Mouse (Mus musculus) lung, embryonic 16.5 days (tissue): ENCODE results near the gene Lrrc7. TPM values are rescaled to one million over a fixed set of nuclear protein-coding genes. Genes with fewer than 3 reads are reported as not detected.

ENCODE experiments used
- ATAC-seq: fragments of 200-750 bp; cut with Nextera tagmentation; 2 replicates; pipeline ENCODE4 v1.8.0; 2017; ENCODE audit warnings: low read depth, mild to moderate bottlenecking, moderate library complexity
- H3K27ac ChIP-seq: fragments of 300-500 bp; sonication (generic); 2 replicates; pipeline ENCODE4 v1.5.1; 2014; ENCODE audit warnings: mild to moderate bottlenecking, control low read depth, low read length
- H3K27me3 ChIP-seq: fragments of 300-500 bp; sonication (generic); 2 replicates; pipeline ENCODE4 v1.6.1; 2014; ENCODE audit warnings: low read depth, low read length, mixed read lengths; ENCODE audit not compliant: control insufficient read depth, insufficient read depth
- H3K36me3 ChIP-seq: fragments of 300-500 bp; sonication (generic); 2 replicates; pipeline ENCODE4 v1.6.1; 2014; ENCODE audit warnings: low read length; ENCODE audit not compliant: control insufficient read depth, insufficient read depth
- H3K4me1 ChIP-seq: fragments of 300-500 bp; sonication (generic); replicated peaks from 2 replicates; pipeline ENCODE4 v1.6.1; 2014; ENCODE audit warnings: low read length, mixed read lengths; ENCODE audit not compliant: control insufficient read depth, insufficient read depth
- H3K4me2 ChIP-seq: fragments of 300-500 bp; sonication (generic); 2 replicates; pipeline ENCODE4 v1.6.1; 2014; ENCODE audit warnings: low read depth, low read length, control low read depth
- H3K4me3 ChIP-seq: fragments of 300-500 bp; sonication (generic); 2 replicates; pipeline ENCODE4 v1.5.1; 2014; ENCODE audit warnings: mild to moderate bottlenecking, low read length, control low read depth
- H3K9ac ChIP-seq: fragments of 300-500 bp; sonication (generic); 2 replicates; pipeline ENCODE4 v1.6.1; 2014; ENCODE audit warnings: low read length, control low read depth
- H3K9me3 ChIP-seq: fragments of 300-500 bp; sonication (generic); 2 replicates; pipeline ENCODE4 v1.6.1; 2016; ENCODE audit warnings: low read length; ENCODE audit not compliant: control insufficient read depth
- WGBS: fragments of 180-500 bp; shearing (Covaris S2); extraction: QIAGEN DNeasy Blood & Tissue Kit; methylation state at CpG from one replicate; pipeline ENCODE4 v1.1.7; 2014; 5-methylcytosine and 5-hydroxymethylcytosine counted together
- polyA plus RNA-seq: library from polyadenylated mRNA; unstranded; fragments of >200 nt; fragmentation: Nextera tagmentation; extraction: Ambion mirVana; gene quantifications from 2 replicates; pipeline ENCODE4 v1.2.1, GENCODE M21; 2015

Lrrc7 gene
- polyA plus RNA-seq: 0.09 and 0.20 TPM in 2 replicates

GRCm38 (mm10) chr3:158561987-158562360 is at the start of gene Lrrc7:
TSS of gene Lrrc7 (minus strand) at chr3:158562221.
- peak within 1 kb of the TSS; percentile 49 for H3K9ac ChIP-seq
- H3K36me3 ChIP-seq: no peaks in the 10 kb centered on the region
- H3K9me3 ChIP-seq: no peaks in the 10 kb centered on the region
- no peak within 1 kb of the TSS for H3K27ac ChIP-seq
- peaks cover 6% of the 10 kb centered on the region for H3K4me1 ChIP-seq
- peaks cover 38% of the 10 kb centered on the region for H3K27me3 ChIP-seq
- peak within 1 kb of the TSS; percentile 99 for H3K4me2 ChIP-seq
- ATAC-seq: peak; percentile 89
- WGBS: under 1% methylated on average over 28 of the region's 28 CpGs
- H3K4me3 ChIP-seq: peak within 1 kb of the TSS; percentile 57

GRCm38 (mm10) chr3:158607065-158607464 is 45.0 kb upstream of the Lrrc7 start:
- 41% methylated on average over 1 of the region's 1 CpGs for WGBS
- Histone ChIP-seq H3K27me3 (no peaks in the 10 kb centered on the region), H3K4me2 (no peak overlapping the region), H3K9me3 (no peaks in the 10 kb centered on the region), H3K4me3 (no peak overlapping the region), H3K36me3 (no peaks in the 10 kb centered on the region), H3K9ac (no peak overlapping the region), H3K4me1 (no peaks in the 10 kb centered on the region), H3K27ac (no peak overlapping the region)
- no peak for ATAC-seq

GRCm38 (mm10) chr3:158605274-158605673 is 43.3 kb upstream of the Lrrc7 start:
- Histone ChIP-seq H3K4me3 (no peak overlapping the region), H3K9me3 (no peaks in the 10 kb centered on the region), H3K9ac (no peak overlapping the region), H3K27ac (no peak overlapping the region), H3K27me3 (no peaks in the 10 kb centered on the region), H3K36me3 (no peaks in the 10 kb centered on the region), H3K4me2 (no peak overlapping the region), H3K4me1 (no peaks in the 10 kb centered on the region)
- no peak for ATAC-seq

GRCm38 (mm10) chr3:158561256-158561986 is 600 bp downstream of the Lrrc7 start:
- WGBS: 0% methylated on average over 31 of the region's 55 CpGs
- H3K27me3 ChIP-seq: peaks cover 38% of the 10 kb centered on the region
- no peaks in the 10 kb centered on the region for H3K9me3 ChIP-seq
- peak overlapping the region; percentile 99 for H3K4me2 ChIP-seq
- peak overlapping the region; percentile 57 for H3K4me3 ChIP-seq
- H3K36me3 ChIP-seq: no peaks in the 10 kb centered on the region
- ATAC-seq: peak; percentile 74
- peaks cover 6% of the 10 kb centered on the region for H3K4me1 ChIP-seq
- H3K9ac ChIP-seq: peak overlapping the region; percentile 49
- no peak overlapping the region for H3K27ac ChIP-seq

- ATAC-seq: peak; percentile 25
- H3K27me3 ChIP-seq: peaks cover 38% of the 10 kb centered on the region
- H3K4me2 ChIP-seq: peak overlapping the region; percentile 99
- peaks cover 6% of the 10 kb centered on the region for H3K4me1 ChIP-seq
- WGBS: 0% methylated on average over 16 of the region's 16 CpGs
- H3K4me3 ChIP-seq: peak overlapping the region; percentile 57
- H3K27ac ChIP-seq: no peak overlapping the region
- no peaks in the 10 kb centered on the region for H3K36me3 ChIP-seq
- H3K9ac ChIP-seq: peak overlapping the region; percentile 49
- H3K9me3 ChIP-seq: no peaks in the 10 kb centered on the region
Observed at GRCm38 (mm10) chr3:158560891-158561255, 1.1 kb downstream of the Lrrc7 start.

- Histone ChIP-seq H3K4me3 (peak overlapping the region; percentile 9; the same call in 1 of the 2 replicates), H3K27me3 (peaks cover 38% of the 10 kb centered on the region), H3K9me3 (no peaks in the 10 kb centered on the region), H3K9ac (no peak overlapping the region), H3K27ac (no peak overlapping the region), H3K4me2 (peak overlapping the region; percentile 40), H3K36me3 (no peaks in the 10 kb centered on the region), H3K4me1 (peaks cover 6% of the 10 kb centered on the region)
- WGBS: 3% methylated on average over 18 of the region's 18 CpGs
- ATAC-seq: no peak
Observed at GRCm38 (mm10) chr3:158559691-158560650, 2.0 kb downstream of the Lrrc7 start.

- peak overlapping the region; percentile 40 for H3K4me2 ChIP-seq
- peaks cover 6% of the 10 kb centered on the region for H3K4me1 ChIP-seq
- no peaks in the 10 kb centered on the region for H3K9me3 ChIP-seq
- peaks cover 38% of the 10 kb centered on the region for H3K27me3 ChIP-seq
- peak overlapping the region; percentile 9; the same call in 1 of the 2 replicates for H3K4me3 ChIP-seq
- H3K9ac ChIP-seq: no peak overlapping the region
- H3K36me3 ChIP-seq: no peaks in the 10 kb centered on the region
- no peak overlapping the region for H3K27ac ChIP-seq
- no peak for ATAC-seq
- WGBS: 13% methylated on average over 5 of the region's 5 CpGs
Observed at GRCm38 (mm10) chr3:158559131-158559658, 2.8 kb downstream of the Lrrc7 start.

- Histone ChIP-seq H3K4me3 (no peak overlapping the region), H3K27me3 (peaks cover 38% of the 10 kb centered on the region)
Observed at GRCm38 (mm10) chr3:158558631-158559030, 3.4 kb downstream of the Lrrc7 start.

GRCm38 (mm10) chr3:158554280-158554679 is 7.7 kb downstream of the Lrrc7 start:
- ATAC-seq: no peak
- Histone ChIP-seq H3K36me3 (no peaks in the 10 kb centered on the region), H3K9me3 (no peaks in the 10 kb centered on the region), H3K27me3 (peaks cover 2% of the 10 kb centered on the region; the same call in 1 of the 2 replicates), H3K4me1 (no peaks in the 10 kb centered on the region), H3K27ac (no peak overlapping the region), H3K4me3 (no peak overlapping the region), H3K9ac (no peak overlapping the region), H3K4me2 (no peak overlapping the region)

More at GRCm38 (mm10) chr3:158558631-158559030, 3.4 kb downstream of the Lrrc7 start:
- H3K9ac ChIP-seq: no peak overlapping the region
- H3K9me3 ChIP-seq: no peaks in the 10 kb centered on the region
- H3K27ac ChIP-seq: no peak overlapping the region
- no peak overlapping the region for H3K4me2 ChIP-seq
- H3K4me1 ChIP-seq: peaks cover 6% of the 10 kb centered on the region
- no peaks in the 10 kb centered on the region for H3K36me3 ChIP-seq
- no peak for ATAC-seq
